Mouse (Mus musculus) 3T3-L1 (cell line): ENCODE data around the gene AL731706.1.

Experiments
- DNase-seq: peaks from one replicate; pipeline ENCODE4 v3.0.0-alpha.2; 2015; ENCODE audit warnings: low read depth, low spot score

The AL731706.1 gene

GRCm38 (mm10) chr2:136835882-136836281 lies 55.3 kb downstream of the AL731706.1 start:
- peak; percentile 39 for DNase-seq

- no peak for DNase-seq
Measured at GRCm38 (mm10) chr2:136834715-136835075, 56.5 kb downstream of the AL731706.1 start.

GRCm38 (mm10) chr2:136833976-136834714 lies 57.0 kb downstream of the AL731706.1 start:
- no peak for DNase-seq

- peak; percentile 45 for DNase-seq
Measured at GRCm38 (mm10) chr2:136832936-136833335, 58.3 kb downstream of the AL731706.1 start.
